Mouse (Mus musculus) testis, adult 2 months (tissue): Measurements from ENCODE around the gene Oit3.

Source experiments
- CTCF ChIP-seq: fragments of 200-500 bp; IDR thresholded peaks from 2 replicates; pipeline ENCODE4 v1.5.1; 2012; ENCODE audit warnings: low read depth, mild to moderate bottlenecking, inconsistent platforms, low read length, moderate library complexity; ENCODE audit not compliant: control insufficient read depth, insufficient read depth, insufficient replicate concordance
- POLR2A ChIP-seq: fragments of 200-500 bp; IDR thresholded peaks from 2 replicates; pipeline ENCODE4 v1.6.1; 2012; ENCODE audit warnings: low read depth, mild to moderate bottlenecking, inconsistent platforms, low read length, moderate library complexity; ENCODE audit not compliant: control insufficient read depth

DNA sequence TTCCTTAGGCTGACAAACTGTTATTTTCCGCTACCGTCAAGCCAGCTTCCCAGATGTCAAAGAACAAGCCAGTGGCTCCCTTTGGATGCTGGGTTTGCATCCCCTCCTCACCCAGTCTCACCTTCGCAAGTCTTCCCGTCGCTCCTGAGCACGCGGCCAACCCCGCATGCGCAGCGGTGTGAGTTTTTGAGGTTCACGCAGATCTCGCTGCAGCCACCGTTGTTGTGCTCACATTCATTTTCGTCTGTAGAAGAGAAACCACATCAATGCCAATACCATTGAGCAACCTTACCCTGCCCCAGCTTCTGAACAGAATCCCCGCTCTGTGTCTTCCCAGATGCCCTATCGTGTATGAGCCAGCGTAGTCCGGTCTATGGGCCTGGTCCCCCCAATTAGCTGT, 5.8 kb downstream of the Oit3 start:
- TF ChIP-seq POLR2A (no peak), CTCF (no peak)
